Mouse (Mus musculus) cerebellum, adult 2 months (tissue): Measurements from ENCODE around the gene Ilkap. TPM values are rescaled to one million over a fixed set of nuclear protein-coding genes. Genes with fewer than 3 reads are reported as not detected.

Experiments
- DNase-seq, 2 experiments: peaks; one replicate each; pipeline ENCODE4 v3.0.0; 2021
- H3K27ac ChIP-seq: fragments of 200-500 bp; 2 replicates; pipeline ENCODE4 v1.5.1; 2012; ENCODE audit warnings: low read length, control low read depth, inconsistent platforms; ENCODE audit not compliant: insufficient read depth
- H3K27me3 ChIP-seq: fragments of 200-500 bp; 2 replicates; pipeline ENCODE4 v1.6.1; 2012; ENCODE audit warnings: inconsistent platforms, mild to moderate bottlenecking, low read length, moderate library complexity; ENCODE audit not compliant: control insufficient read depth, insufficient read depth
- H3K4me1 ChIP-seq: fragments of 200-500 bp; 2 replicates; pipeline ENCODE4 v1.6.1; 2011; ENCODE audit warnings: low read length; ENCODE audit not compliant: control insufficient read depth, insufficient read depth
- H3K4me3 ChIP-seq: fragments of 200-500 bp; replicated peaks from 2 replicates; pipeline ENCODE3; 2011; ENCODE audit warnings: mild to moderate bottlenecking, low read depth, low read length, control low read depth; ENCODE audit not compliant: insufficient read depth
- CTCF ChIP-seq: fragments of 200-500 bp; IDR thresholded peaks from 2 replicates; pipeline ENCODE4 v1.5.1; 2011; ENCODE audit warnings: low read depth, mild to moderate bottlenecking, control low read depth, low read length, moderate library complexity, borderline replicate concordance; ENCODE audit not compliant: insufficient read depth
- POLR2A ChIP-seq: fragments of 200-500 bp; IDR thresholded peaks from 2 replicates; pipeline ENCODE4 v1.6.1; 2011; ENCODE audit warnings: low read length, control low read depth, borderline replicate concordance; ENCODE audit not compliant: insufficient read depth
- WGBS: fragments of 180-500 bp; shearing (Covaris S2); methylation state at CpG from one replicate; pipeline ENCODE4 v1.1.7; 2018; 5-methylcytosine and 5-hydroxymethylcytosine counted together
- polyA plus RNA-seq: library from polyadenylated mRNA; depleted of rRNA; stranded (reverse); fragments of >200 nt; gene quantifications from 2 replicates; pipeline ENCODE4 v1.2.3, GENCODE M21; 2012; rRNA removed

Gene Ilkap
- polyA plus RNA-seq, 1 experiment: 103 TPM

DNA sequence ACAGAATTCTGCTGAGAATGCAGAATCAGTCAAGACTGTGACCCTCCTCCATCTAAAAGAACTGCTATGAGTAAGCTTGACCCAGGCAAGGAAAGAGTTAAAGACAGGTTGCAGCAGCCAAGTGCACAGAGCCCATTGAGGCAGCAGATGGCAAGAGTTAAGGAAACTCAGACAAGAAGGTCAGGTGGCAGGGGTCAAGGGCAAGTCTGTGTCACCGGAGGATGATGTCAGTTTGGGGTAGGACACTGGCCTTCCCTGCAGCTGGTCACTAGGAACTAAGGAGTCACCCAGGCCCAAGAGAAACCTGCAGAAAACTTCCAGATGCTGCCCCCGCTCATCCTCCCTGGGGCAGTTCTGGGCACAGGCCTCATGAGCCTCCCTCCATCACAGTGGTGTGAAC, 74.0 kb downstream of the Ilkap start:
- TF ChIP-seq CTCF (no peak), POLR2A (no peak)
- Histone ChIP-seq H3K27ac (no peak overlapping the region), H3K27me3 (no peaks in the 10 kb centered on the region), H3K4me1 (peaks cover 17% of the 10 kb centered on the region), H3K4me3 (no peak overlapping the region)
- DNase-seq: no peak
- WGBS: 75% methylated on average over 2 of the region's 2 CpGs

Other genes starting within 250 kb of the Ilkap start
- 46.3 and 50.7 TPM in 2 replicates for gene Ramp1, start 219.0 kb downstream of the Ilkap start, polyA plus RNA-seq
- 70.7 and 72.3 TPM in 2 replicates for gene Ube2f, start 148.5 kb downstream of the Ilkap start, polyA plus RNA-seq
- gene Scly, start 100.5 kb downstream of the Ilkap start, polyA plus RNA-seq: 28.7 and 29.9 TPM in 2 replicates
- 0.03 and 0.05 TPM in 2 replicates for gene Espnl, start 76.7 kb downstream of the Ilkap start, polyA plus RNA-seq
- gene Klhl30, start 47.8 kb downstream of the Ilkap start, polyA plus RNA-seq: 0.13 and 0.14 TPM in 2 replicates
- gene Erfe, start 32.4 kb downstream of the Ilkap start, polyA plus RNA-seq: 0.11 TPM in 1 of 2 replicates, not detected in the other
- 28.2 and 31.4 TPM in 2 replicates for gene Hes6, start 15.2 kb upstream of the Ilkap start, polyA plus RNA-seq
- 15.4 and 18.1 TPM in 2 replicates for gene Per2, start 60.5 kb upstream of the Ilkap start, polyA plus RNA-seq
- gene Traf3ip1, start 95.8 kb upstream of the Ilkap start, polyA plus RNA-seq: 17.6 and 20.0 TPM in 2 replicates
- gene Asb1, start 141.7 kb upstream of the Ilkap start, polyA plus RNA-seq: 17.2 and 20.1 TPM in 2 replicates